Mouse (Mus musculus) right cerebral cortex, postnatal 25 days (tissue): Measurements from ENCODE around the gene Cdh6.

Source experiments
- DNase-seq: peaks from one replicate; pipeline ENCODE4 v3.0.0; 2022

Cdh6 gene

GRCm38 (mm10) chr15:13173071-13173778 is at the start of gene Cdh6:
Gene Cdh6, minus strand, starts transcription at chr15:13173675.
- peak; percentile 79 for DNase-seq

- no peak for DNase-seq
Measured at GRCm38 (mm10) chr15:13219727-13220454, 46.4 kb upstream of the Cdh6 start.

GRCm38 (mm10) chr15:13217800-13218199 is 44.3 kb upstream of the Cdh6 start:
- DNase-seq = no peak

- DNase-seq = no peak
Measured at GRCm38 (mm10) chr15:13217161-13217560, 43.7 kb upstream of the Cdh6 start.

GRCm38 (mm10) chr15:13212956-13213355 is 39.5 kb upstream of the Cdh6 start:
- DNase-seq = no peak

- no peak for DNase-seq
Measured at GRCm38 (mm10) chr15:13212027-13212685, 38.7 kb upstream of the Cdh6 start.

- DNase-seq = no peak
Measured at GRCm38 (mm10) chr15:13210186-13210585, 36.7 kb upstream of the Cdh6 start.

- no peak for DNase-seq
Measured at GRCm38 (mm10) chr15:13208716-13209115, 35.2 kb upstream of the Cdh6 start.

- no peak for DNase-seq
Measured at GRCm38 (mm10) chr15:13196237-13196636, 22.8 kb upstream of the Cdh6 start.

GRCm38 (mm10) chr15:13194048-13194447 is 20.6 kb upstream of the Cdh6 start:
- DNase-seq = no peak

GRCm38 (mm10) chr15:13193076-13193475 is 19.6 kb upstream of the Cdh6 start:
- no peak for DNase-seq

- no peak for DNase-seq
Measured at GRCm38 (mm10) chr15:13183661-13184060, 10.2 kb upstream of the Cdh6 start.

GRCm38 (mm10) chr15:13181430-13181829 is 8.0 kb upstream of the Cdh6 start:
- DNase-seq = no peak

- no peak for DNase-seq
Measured at GRCm38 (mm10) chr15:13181014-13181413, 7.5 kb upstream of the Cdh6 start.

GRCm38 (mm10) chr15:13175978-13176377 is 2.5 kb upstream of the Cdh6 start:
- no peak for DNase-seq

GRCm38 (mm10) chr15:13174618-13174980 is 1.1 kb upstream of the Cdh6 start:
- no peak for DNase-seq

- DNase-seq = peak; percentile 14
Measured at GRCm38 (mm10) chr15:13173840-13174617, 554 bp upstream of the Cdh6 start.

GRCm38 (mm10) chr15:13172365-13173070 is 957 bp downstream of the Cdh6 start:
- peak; percentile 19 for DNase-seq

- peak; percentile 18 for DNase-seq
Measured at GRCm38 (mm10) chr15:13171486-13172364, 1.8 kb downstream of the Cdh6 start.

- DNase-seq = no peak
Measured at GRCm38 (mm10) chr15:13165094-13165885, 8.2 kb downstream of the Cdh6 start.

- DNase-seq = no peak
Measured at GRCm38 (mm10) chr15:13155820-13156219, 17.7 kb downstream of the Cdh6 start.
